ENCODE assay signal across 14 mouse cellular contexts in genomic region chr12:69402100-69402499, GRCm38 (mm10). TPM values are rescaled to one million over a fixed set of nuclear protein-coding genes. Genes with fewer than 3 reads are reported as not detected.
"Had no signal": no experiment of that assay in that cellular context is flagged by ENCODE, and none has a peak within 500 bp of the region (broad histone marks: within the 10 kb centered on the region; RNA-seq: fewer than 3 reads in every experiment).

No protein-coding gene starts in this region.

- H3K4me1 ChIP-seq: liver, embryonic 13.5 days; midbrain, embryonic 12.5 days had no signal

- H3K9ac ChIP-seq: limb, embryonic 12.5 days; liver, embryonic 13.5 days; liver, postnatal 0 days; lung, embryonic 15.5 days; midbrain, embryonic 12.5 days had no signal

- H3K9me3 ChIP-seq: limb, embryonic 12.5 days; liver, embryonic 13.5 days; lung, embryonic 15.5 days; midbrain, embryonic 12.5 days had no signal

- DNase-seq: kidney, postnatal 25 days; layer of hippocampus, postnatal 36 days; liver; liver, embryonic 13.5 days; liver, postnatal 0 days; lung, postnatal 14 days; right cerebral cortex, postnatal 14 days; thymus, adult 18-20 months; thymus, postnatal 14 days had no signal

- ATAC-seq: liver, postnatal 0 days; midbrain, embryonic 16.5 days had no signal

- H3K4me3 ChIP-seq: limb, embryonic 12.5 days; liver, embryonic 13.5 days; lung, embryonic 15.5 days; midbrain, embryonic 12.5 days had no signal

- H3K4me2 ChIP-seq: limb, embryonic 12.5 days; liver, embryonic 13.5 days; lung, embryonic 15.5 days; midbrain, embryonic 12.5 days had no signal

- H3K36me3 ChIP-seq: limb, embryonic 12.5 days; liver, embryonic 13.5 days; lung, embryonic 15.5 days; midbrain, embryonic 12.5 days had no signal

- H3K27ac ChIP-seq: limb, embryonic 12.5 days; liver, embryonic 13.5 days; lung, embryonic 15.5 days; midbrain, embryonic 12.5 days had no signal

- H3K27me3 ChIP-seq: limb, embryonic 12.5 days; liver, embryonic 13.5 days; lung, embryonic 15.5 days; midbrain, embryonic 12.5 days had no signal

RNA-seq across cellular contexts. Expression of gene Gm9887, which starts 29.8 kb away (rescaled TPM):
- total RNA-seq: megakaryocyte-erythroid progenitor cell, adult 5-6 weeks had no signal
